11 mouse cellular contexts compared by ENCODE assay signal in the genomic region with DNA sequence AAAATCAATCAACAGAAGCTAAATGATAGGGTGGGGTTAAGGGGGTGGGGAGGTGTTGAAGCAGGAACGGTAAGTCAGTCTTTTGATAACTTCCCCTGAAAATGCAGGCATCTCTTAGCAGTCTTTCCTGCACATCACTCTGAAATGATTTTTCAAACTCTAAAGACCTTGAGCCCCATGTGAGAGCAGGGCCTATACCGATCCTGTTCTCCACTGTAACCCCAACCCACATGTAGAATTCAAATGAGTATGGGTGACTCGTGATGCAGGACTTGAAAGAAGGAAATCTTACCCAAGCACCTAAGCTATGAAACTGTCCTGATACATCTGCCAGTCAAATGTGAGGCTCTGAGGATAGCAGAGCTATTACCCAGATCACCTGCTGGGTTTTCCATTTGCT. TPM values are rescaled to one million over a fixed set of nuclear protein-coding genes. Genes with fewer than 3 reads are reported as not detected.
DNase-seq lines count a peak whose midpoint lies in the region; ATAC-seq and TF ChIP-seq lines count a peak whose summit lies in the region.
"Had no signal": no experiment of that assay in that cellular context is flagged by ENCODE, and none has a peak within 500 bp of the region (broad histone marks: within the 10 kb centered on the region; RNA-seq: fewer than 3 reads in every experiment).

No protein-coding gene starts in this region.

- H3K27ac ChIP-seq in heart, embryonic 11.5 days (ENCODE audit: low read depth, low read length): no peak overlapping the region
- no peak overlapping the region for H3K27ac ChIP-seq in liver, embryonic 11.5 days (ENCODE audit: low read depth, low read length)
- H3K27ac ChIP-seq in bone marrow macrophage, adult 2 months (ENCODE audit: insufficient read depth, low read depth, low read length): no peak overlapping the region
- no peak overlapping the region for H3K27ac ChIP-seq in liver, embryonic 12.5 days

- H3K9me3 ChIP-seq in heart, embryonic 11.5 days (replicated peaks; ENCODE audit: control insufficient read depth, low read length): no peaks in the 10 kb centered on the region
- H3K9me3 ChIP-seq in liver, embryonic 11.5 days (ENCODE audit: control insufficient read depth, low read length): no peaks in the 10 kb centered on the region
- no peaks in the 10 kb centered on the region for H3K9me3 ChIP-seq in liver, embryonic 12.5 days (replicated peaks)

- H3K4me2 ChIP-seq in heart, embryonic 11.5 days: peak overlapping the region; percentile 37
- H3K4me2 ChIP-seq in liver, embryonic 11.5 days: peak overlapping the region; percentile 42; the same call in 1 of the 2 replicates
- peak overlapping the region; percentile 34 for H3K4me2 ChIP-seq in liver, embryonic 12.5 days

- no peak for TF ChIP-seq CTCF in bone marrow macrophage, adult 2 months (IDR thresholded peaks at IDR 0.05; ENCODE audit: low read depth, low read length)

- no peak for ATAC-seq in heart, embryonic 11.5 days (replicated peaks; ENCODE audit: insufficient number of reproducible peaks, low FRiP score, low TSS enrichment)
- no peak for ATAC-seq in liver, embryonic 11.5 days (replicated peaks; ENCODE audit: low FRiP score)
- no peak for ATAC-seq in liver, embryonic 12.5 days
- no peak for ATAC-seq in megakaryocyte progenitor cell, adult 5-6 weeks (replicated peaks; ENCODE audit: poor library complexity)

- no peak overlapping the region for H3K9ac ChIP-seq in heart, embryonic 11.5 days (ENCODE audit: low read depth, low read length)
- H3K9ac ChIP-seq in liver, embryonic 11.5 days (ENCODE audit: low read depth, low read length): no peak overlapping the region
- H3K9ac ChIP-seq in liver, embryonic 12.5 days: peak overlapping the region; percentile 42; the same call in 1 of the 2 replicates

- no peaks in the 10 kb centered on the region for H3K27me3 ChIP-seq in heart, embryonic 11.5 days (ENCODE audit: control insufficient read depth, insufficient read depth, low read length)
- H3K27me3 ChIP-seq in liver, embryonic 11.5 days (replicated peaks; ENCODE audit: control insufficient read depth, insufficient read depth, low read length): no peaks in the 10 kb centered on the region
- H3K27me3 ChIP-seq in liver, embryonic 12.5 days (replicated peaks): no peaks in the 10 kb centered on the region

- no peak for DNase-seq in heart, adult 9 months (ENCODE audit: low spot score in 2 of 2)
- no peak for DNase-seq in liver, embryonic 11.5 days (ENCODE audit: low spot score)
- DNase-seq in liver: no peak
- DNase-seq in frontal cortex, postnatal 25 days (ENCODE audit: low spot score in 2 of 2): no peak
- DNase-seq: cerebellum, adult 9-11 months; kidney, postnatal 4 days; thymus, adult 2 months had no signal

- 58% methylated on average over 3 of the region's 3 CpGs for WGBS in heart, embryonic 11.5 days (ENCODE audit: insufficient replicate concordance)
- 52% methylated on average over 3 of the region's 3 CpGs for WGBS in liver, embryonic 11.5 days
- 53% methylated on average over 3 of the region's 3 CpGs for WGBS in liver, embryonic 12.5 days (ENCODE audit: insufficient replicate concordance)

- H3K4me1 ChIP-seq in heart, embryonic 11.5 days (ENCODE audit: control insufficient read depth, insufficient read depth, low read length): peaks cover 40% of the 10 kb centered on the region
- H3K4me1 ChIP-seq in liver, embryonic 11.5 days (replicated peaks; ENCODE audit: control insufficient read depth, insufficient read depth, low read length): peaks cover 32% of the 10 kb centered on the region
- H3K4me1 ChIP-seq in bone marrow macrophage, adult 2 months (ENCODE audit: control insufficient read depth, insufficient read depth, low read length): peaks cover 25% of the 10 kb centered on the region
- H3K4me1 ChIP-seq in liver, embryonic 12.5 days: peaks cover 53% of the 10 kb centered on the region

- no peak for TF ChIP-seq POLR2A in bone marrow macrophage, adult 2 months (IDR thresholded peaks at IDR 0.05; ENCODE audit: borderline replicate concordance, low read depth, low read length)

- peaks cover 47% of the 10 kb centered on the region for H3K36me3 ChIP-seq in heart, embryonic 11.5 days (ENCODE audit: control insufficient read depth, insufficient read depth, low read length)
- peaks cover 53% of the 10 kb centered on the region for H3K36me3 ChIP-seq in liver, embryonic 11.5 days (ENCODE audit: control insufficient read depth, insufficient read depth, low read length)
- H3K36me3 ChIP-seq in liver, embryonic 12.5 days: peaks cover 77% of the 10 kb centered on the region

- no peak overlapping the region for H3K4me3 ChIP-seq in heart, embryonic 11.5 days (ENCODE audit: low read depth, low read length)
- no peak overlapping the region; the same call in 1 of the 2 replicates for H3K4me3 ChIP-seq in liver, embryonic 11.5 days (ENCODE audit: low read depth, low read length)
- peak overlapping the region; percentile 26; the same call in 1 of the 2 replicates for H3K4me3 ChIP-seq in bone marrow macrophage, adult 2 months (ENCODE audit: insufficient read depth, low read length)
- peak overlapping the region; percentile 9; the same call in 1 of the 2 replicates for H3K4me3 ChIP-seq in liver, embryonic 12.5 days

RNA-seq across cellular contexts. Expression of gene Hsp90b1, which starts 4.3 kb away (rescaled TPM):
- polyA plus RNA-seq in heart, embryonic 11.5 days (2014; fragmentation: Nextera tagmentation; extraction: Ambion mirVana): 488 and 548 TPM in 2 replicates
- polyA plus RNA-seq in liver, embryonic 11.5 days (2014; fragmentation: Nextera tagmentation; extraction: Ambion mirVana): 595 and 612 TPM in 2 replicates
- 458 and 473 TPM in 2 replicates for polyA plus RNA-seq in bone marrow macrophage, adult 2 months (2012; ENCODE audit: insufficient read depth, insufficient read length, missing spikeins)
- polyA plus RNA-seq in liver, embryonic 12.5 days (2016; fragmentation: Nextera tagmentation; extraction: Ambion mirVana): 432 and 438 TPM in 2 replicates
- total RNA-seq in megakaryocyte progenitor cell, adult 5-6 weeks (2015): 925 and 968 TPM in 2 replicates
- total RNA-seq in megakaryocyte progenitor cell, adult 5-6 weeks (2017): 1,272 and 1,450 TPM in 2 replicates

RNA-seq across cellular contexts. Expression of gene Ttc41, which starts 4.6 kb away (rescaled TPM):
- polyA plus RNA-seq in heart, embryonic 11.5 days (2014; fragmentation: Nextera tagmentation; extraction: Ambion mirVana): 1.6 and 2.7 TPM in 2 replicates
- 1.2 and 2.0 TPM in 2 replicates for polyA plus RNA-seq in liver, embryonic 11.5 days (2014; fragmentation: Nextera tagmentation; extraction: Ambion mirVana)
- 0.89 and 1.8 TPM in 2 replicates for polyA plus RNA-seq in bone marrow macrophage, adult 2 months (2012; ENCODE audit: insufficient read depth, insufficient read length, missing spikeins)
- polyA plus RNA-seq in liver, embryonic 12.5 days (2016; fragmentation: Nextera tagmentation; extraction: Ambion mirVana): 0.95 and 0.96 TPM in 2 replicates
- 1.7 and 2.4 TPM in 2 replicates for total RNA-seq in megakaryocyte progenitor cell, adult 5-6 weeks (2015)
- total RNA-seq in megakaryocyte progenitor cell, adult 5-6 weeks (2017): 1.5 and 1.6 TPM in 2 replicates

Comparison
In these comparisons a context has a peak if more than half of its experiments do, and no peak if none do; other contexts are left out.
1. H3K4me3 ChIP-seq: peak in bone marrow macrophage, adult 2 months (single experiment) and liver, embryonic 12.5 days (single experiment); none in heart, embryonic 11.5 days (single experiment) and liver, embryonic 11.5 days (single experiment).
2. Peak in every context shown above with its lines, with median percentiles within 50 percentile points of each other: H3K4me2 ChIP-seq.